Mouse (Mus musculus) G1E (cell line): Measurements from ENCODE around the gene Card9. TPM values are rescaled to one million over a fixed set of nuclear protein-coding genes. Genes with fewer than 3 reads are reported as not detected.

ENCODE experiments used
- ATAC-seq: 2 replicates; pipeline ENCODE4 v1.8.0; 2016; ENCODE audit warnings: mild to moderate bottlenecking; ENCODE audit not compliant: insufficient number of reproducible peaks, poor library complexity, low FRiP score, severe bottlenecking; ENCODE audit errors: extremely low read depth
- DNase-seq: peaks from one replicate; pipeline ENCODE4 v3.0.0; 2012; ENCODE audit warnings: low spot score
- H3K27me3 ChIP-seq: 2 replicates; pipeline ENCODE4 v1.6.1; 2012; ENCODE audit warnings: mild to moderate bottlenecking, low read length, inconsistent platforms; ENCODE audit not compliant: insufficient read depth
- H3K36me3 ChIP-seq: replicated peaks from 2 replicates; pipeline ENCODE3; 2012; ENCODE audit warnings: mild to moderate bottlenecking, inconsistent platforms
- H3K4me1 ChIP-seq: 2 replicates; pipeline ENCODE4 v1.6.1; 2012; ENCODE audit warnings: low read depth, low read length, inconsistent platforms, mixed read lengths; ENCODE audit not compliant: insufficient read depth
- H3K4me3 ChIP-seq: 2 replicates; pipeline ENCODE4 v1.5.1; 2012; ENCODE audit warnings: low read depth, mild to moderate bottlenecking, inconsistent platforms, low read length, moderate library complexity, mixed read lengths
- H3K9me3 ChIP-seq: replicated peaks from 2 replicates; pipeline ENCODE4 v1.6.1; 2012; ENCODE audit warnings: inconsistent platforms
- CTCF ChIP-seq: IDR thresholded peaks from 2 replicates; pipeline ENCODE4 v1.5.1; 2012; ENCODE audit warnings: low read depth, low read length, inconsistent platforms, mixed read lengths
- GATA1 ChIP-seq: IDR thresholded peaks from 2 replicates; pipeline ENCODE4 v1.6.1; 2012; ENCODE audit warnings: borderline replicate concordance, low read length, inconsistent platforms, mixed read lengths
- GATA2 ChIP-seq: IDR thresholded peaks from 2 replicates; pipeline ENCODE4 v1.6.1; 2012; ENCODE audit warnings: low read depth, low read length, inconsistent platforms, borderline replicate concordance
- POLR2AphosphoS5 ChIP-seq: IDR thresholded peaks from 2 replicates; pipeline ENCODE4 v1.6.1; 2012; ENCODE audit warnings: low read depth, low read length, inconsistent platforms; ENCODE audit not compliant: insufficient replicate concordance
- TAL1 ChIP-seq: conservative IDR thresholded peaks from 2 replicates; pipeline ENCODE4 v1.6.1; 2012; ENCODE audit warnings: low read depth, low read length, inconsistent platforms, mixed read lengths
- polyA plus RNA-seq: library from polyadenylated mRNA; stranded (reverse); fragments of >175 nt; gene quantifications from 2 replicates; pipeline ENCODE4 v1.2.3, GENCODE M21; 2012
- total RNA-seq, 2 experiments: library from RNA; stranded (forward) in 1 of 2; stranded (reverse) in 1 of 2; fragments of 200-1000 nt in 1 of 2; fragments of >200 nt in 1 of 2; fragmentation: Nextera tagmentation in 1 of 2; gene quantifications; 2 replicates each; pipeline ENCODE4 v1.2.3; 2014 to 2017

Card9 gene
- total and polyA plus RNA-seq, 3 experiments, result 0.16 to 0.38 TPM; not detected in 1

GRCm38 (mm10) chr2:26356678-26357077 lies 4.0 kb downstream of the Card9 start:
- H3K4me1 ChIP-seq, result peaks cover 25% of the 10 kb centered on the region
- DNase-seq (no peak), ATAC-seq (no peak)
- H3K27me3 ChIP-seq, result peaks cover 31% of the 10 kb centered on the region
- H3K4me3 ChIP-seq, result no peak overlapping the region
- no peak for TF ChIP-seq GATA2
- TF ChIP-seq TAL1, result no peak
- TF ChIP-seq GATA1, result no peak
- no peak for TF ChIP-seq POLR2AphosphoS5
- no peak for TF ChIP-seq CTCF
- H3K9me3 ChIP-seq, result no peaks in the 10 kb centered on the region
- H3K36me3 ChIP-seq, result peaks cover 14% of the 10 kb centered on the region

GRCm38 (mm10) chr2:26356231-26356630 lies 4.5 kb downstream of the Card9 start:
- Histone ChIP-seq H3K4me1 (peaks cover 28% of the 10 kb centered on the region), H3K27me3 (peaks cover 31% of the 10 kb centered on the region), H3K4me3 (no peak overlapping the region), H3K36me3 (peaks cover 10% of the 10 kb centered on the region), H3K9me3 (no peaks in the 10 kb centered on the region)
- ATAC-seq (no peak), DNase-seq (no peak)
- TF ChIP-seq TAL1, result no peak
- TF ChIP-seq GATA2, result no peak
- TF ChIP-seq CTCF, result no peak
- TF ChIP-seq GATA1, result no peak
- no peak for TF ChIP-seq POLR2AphosphoS5

GRCm38 (mm10) chr2:26354401-26354800 lies 6.3 kb downstream of the Card9 start:
- no peak for TF ChIP-seq GATA2
- TF ChIP-seq POLR2AphosphoS5, result no peak
- TF ChIP-seq GATA1, result no peak
- TF ChIP-seq TAL1, result no peak
- H3K4me3 ChIP-seq, result no peak overlapping the region
- H3K36me3 ChIP-seq, result peaks cover 14% of the 10 kb centered on the region
- peaks cover 40% of the 10 kb centered on the region for H3K4me1 ChIP-seq
- H3K9me3 ChIP-seq, result no peaks in the 10 kb centered on the region
- H3K27me3 ChIP-seq, result peaks cover 31% of the 10 kb centered on the region
- ATAC-seq, result no peak
- DNase-seq, result no peak

GRCm38 (mm10) chr2:26353066-26353980 lies 7.4 kb downstream of the Card9 start:
- ATAC-seq (no peak), DNase-seq (no peak)
- Histone ChIP-seq H3K4me1 (peaks cover 42% of the 10 kb centered on the region), H3K4me3 (peak overlapping the region; percentile 83; the same call in 1 of the 2 replicates), H3K36me3 (peaks cover 25% of the 10 kb centered on the region), H3K9me3 (no peaks in the 10 kb centered on the region), H3K27me3 (peaks cover 23% of the 10 kb centered on the region)
- TF ChIP-seq GATA1, result no peak
- TF ChIP-seq CTCF, result no peak
- TF ChIP-seq GATA2, result no peak
- TF ChIP-seq TAL1, result no peak
- TF ChIP-seq POLR2AphosphoS5, result no peak

GRCm38 (mm10) chr2:26352291-26352910 lies 8.3 kb downstream of the Card9 start:
- Histone ChIP-seq H3K4me3 (peak overlapping the region; percentile 83), H3K36me3 (peaks cover 34% of the 10 kb centered on the region), H3K27me3 (peaks cover 16% of the 10 kb centered on the region), H3K4me1 (peaks cover 42% of the 10 kb centered on the region), H3K9me3 (no peaks in the 10 kb centered on the region)
- DNase-seq, result peak; percentile 66
- ATAC-seq, result no peak
- TF ChIP-seq CTCF, result no peak
- no peak for TF ChIP-seq POLR2AphosphoS5

- Histone ChIP-seq H3K9me3 (no peaks in the 10 kb centered on the region), H3K4me1 (peaks cover 42% of the 10 kb centered on the region), H3K4me3 (peak within 1 kb of the TSS; percentile 83), H3K27me3 (peaks cover 10% of the 10 kb centered on the region), H3K36me3 (peaks cover 38% of the 10 kb centered on the region)
- DNase-seq (peak; percentile 91), ATAC-seq (peak; percentile 68)
- TF ChIP-seq GATA1 (no peak), CTCF (0 out of 2 replicates have a peak, but pooled peaks have one; percentile 17)
Measured at GRCm38 (mm10) chr2:26351358-26352290, 9.1 kb downstream of the Card9 start, which contains the start of gene Dnlz. Gene Dnlz, minus strand, starts transcription at chr2:26352110.
